Mouse (Mus musculus) NIH3T3 (cell line): Measurements from ENCODE around the gene Fblim1.

ENCODE experiments used
- DNase-seq: peaks from one replicate; pipeline ENCODE4 v3.0.0-alpha.2; 2012; ENCODE audit warnings: low read depth

Fblim1 gene

GRCm38 (mm10) chr4:141539213-141539767, 66.6 kb downstream of the Fblim1 start:
- DNase-seq, result no peak

DNA sequence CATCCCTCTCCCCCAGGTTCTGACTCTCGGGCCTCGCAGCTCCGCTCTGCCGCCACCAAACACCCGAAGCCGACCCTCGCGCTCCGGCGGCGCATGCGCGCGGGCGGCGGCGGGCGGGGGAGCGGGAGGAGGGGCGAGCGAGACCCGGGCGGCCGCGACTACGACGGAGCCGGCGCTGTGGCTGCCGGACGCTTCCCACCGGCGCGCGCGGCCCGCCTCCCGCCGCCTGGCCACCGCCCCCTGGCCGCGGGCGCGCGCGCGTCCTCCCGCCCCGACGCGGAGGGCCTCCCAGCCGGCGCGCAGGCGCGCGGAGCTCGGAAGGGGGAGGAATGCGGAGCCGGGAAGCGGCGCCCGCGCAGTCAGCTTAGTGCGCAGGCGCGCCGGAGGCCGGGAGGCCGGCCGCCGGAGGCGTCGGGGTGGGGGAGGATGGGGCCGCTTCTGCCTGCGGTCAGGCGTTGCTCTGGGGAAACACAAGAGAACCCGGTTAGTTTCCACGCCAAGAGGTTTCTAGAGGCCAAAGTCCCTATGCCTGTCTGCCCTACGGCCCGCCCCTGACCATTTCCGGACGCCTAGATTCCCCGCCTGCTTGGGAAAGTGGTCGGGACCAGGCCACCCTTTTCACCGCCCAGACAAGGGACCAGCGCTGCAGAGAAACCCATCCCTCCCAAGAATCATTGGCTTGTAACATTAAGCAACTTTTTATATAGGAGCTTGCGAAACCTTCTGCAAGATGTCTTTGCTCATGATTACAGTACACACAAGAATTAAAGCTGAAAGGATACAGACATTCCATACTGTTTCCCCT, 67.3 kb downstream of the Fblim1 start, which contains the start of gene Spen:
TSS of gene Spen (minus strand) at position 190 of the 805 bp plus-strand sequence.
- DNase-seq, result peak; percentile 97

- no peak for DNase-seq
Observed at GRCm38 (mm10) chr4:141537706-141538407, 68.0 kb downstream of the Fblim1 start.

DNA sequence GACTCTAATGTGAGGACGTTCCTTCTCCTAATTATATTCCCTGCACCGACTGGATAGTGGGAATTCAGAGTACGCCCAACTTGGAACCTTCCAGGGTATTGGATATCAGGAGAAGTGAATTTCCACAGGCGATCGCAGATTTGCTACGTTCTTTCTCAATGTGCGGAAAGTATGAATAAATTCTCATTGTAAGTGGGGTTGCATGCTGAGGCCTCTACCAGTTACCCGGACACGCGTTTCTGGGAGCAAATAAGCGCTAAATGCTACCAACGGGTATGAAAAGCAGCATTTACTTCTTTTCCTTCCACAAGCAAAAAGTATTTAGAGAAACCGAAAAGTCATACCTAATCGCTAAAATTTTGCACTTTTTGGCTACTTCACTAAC, 68.7 kb downstream of the Fblim1 start:
- DNase-seq, result no peak

DNA sequence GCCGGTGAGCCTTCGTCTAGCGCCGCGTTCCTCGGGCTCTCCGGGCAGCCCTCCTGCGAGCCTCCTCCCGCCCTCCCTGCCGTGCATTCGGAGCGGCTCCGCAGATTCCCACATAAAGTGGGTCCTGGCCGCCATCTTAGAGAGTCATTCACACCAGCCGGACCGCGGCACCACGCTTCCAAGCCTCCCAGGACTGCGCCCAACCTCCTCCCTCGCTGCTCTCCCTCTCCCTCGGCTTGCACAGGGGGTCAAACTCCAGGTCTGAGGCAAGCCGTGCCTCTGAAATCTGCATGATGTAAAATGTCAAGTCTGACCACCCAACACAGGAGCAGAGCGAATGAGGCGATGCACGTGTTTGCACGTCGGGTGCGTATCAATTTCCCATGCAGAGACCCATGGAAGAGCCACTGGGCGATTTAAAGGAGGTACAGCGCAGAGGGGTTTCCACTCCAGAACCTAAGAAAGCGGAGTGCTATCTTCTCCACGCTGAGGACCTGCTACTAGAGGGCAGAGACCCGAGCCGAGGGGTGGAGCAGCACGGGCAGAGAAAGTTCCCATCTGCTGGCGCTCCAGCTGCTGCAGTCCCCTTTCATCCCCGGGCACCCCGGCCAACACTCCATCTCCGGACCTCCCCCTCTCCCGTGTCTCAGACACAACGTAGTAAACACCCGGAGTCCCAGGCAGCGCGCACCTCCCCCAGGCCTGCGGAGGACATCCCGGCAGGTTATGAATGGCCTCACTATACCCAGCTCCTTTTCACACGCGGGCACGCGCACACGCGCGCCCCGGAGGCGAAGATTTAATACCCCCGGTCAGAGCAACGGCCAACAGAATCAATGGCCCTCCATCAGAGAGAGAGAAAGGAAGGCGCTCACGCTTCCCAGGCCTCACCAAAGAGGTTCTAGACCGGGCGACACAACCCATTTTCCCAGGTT, 69.3 kb downstream of the Fblim1 start:
- peak; percentile 65 for DNase-seq

- peak; percentile 86 for DNase-seq
Observed at GRCm38 (mm10) chr4:141534947-141535680, 70.8 kb downstream of the Fblim1 start.

DNA sequence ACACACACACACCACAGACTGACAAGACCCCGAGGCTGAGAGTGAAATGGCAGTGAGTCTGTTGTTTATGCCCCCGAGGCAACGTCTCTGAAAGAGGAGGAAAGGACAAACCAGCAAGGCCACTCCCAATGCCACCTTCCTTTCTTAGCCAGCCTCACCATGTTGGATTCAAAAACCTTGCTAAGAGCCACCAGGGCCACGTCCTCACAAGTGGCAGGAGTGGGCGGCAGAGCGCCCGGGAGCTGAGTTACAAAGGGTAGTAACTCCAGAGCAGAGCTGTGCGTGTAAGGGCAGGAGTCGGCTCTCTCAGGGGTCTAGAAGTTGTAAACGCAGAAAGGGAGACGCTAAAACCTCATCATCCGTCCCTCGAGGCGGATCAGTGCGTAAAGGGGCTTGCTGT, 74.9 kb downstream of the Fblim1 start:
- DNase-seq, result no peak

- DNase-seq, result no peak
Observed at GRCm38 (mm10) chr4:141528938-141529337, 77.0 kb downstream of the Fblim1 start.

DNA sequence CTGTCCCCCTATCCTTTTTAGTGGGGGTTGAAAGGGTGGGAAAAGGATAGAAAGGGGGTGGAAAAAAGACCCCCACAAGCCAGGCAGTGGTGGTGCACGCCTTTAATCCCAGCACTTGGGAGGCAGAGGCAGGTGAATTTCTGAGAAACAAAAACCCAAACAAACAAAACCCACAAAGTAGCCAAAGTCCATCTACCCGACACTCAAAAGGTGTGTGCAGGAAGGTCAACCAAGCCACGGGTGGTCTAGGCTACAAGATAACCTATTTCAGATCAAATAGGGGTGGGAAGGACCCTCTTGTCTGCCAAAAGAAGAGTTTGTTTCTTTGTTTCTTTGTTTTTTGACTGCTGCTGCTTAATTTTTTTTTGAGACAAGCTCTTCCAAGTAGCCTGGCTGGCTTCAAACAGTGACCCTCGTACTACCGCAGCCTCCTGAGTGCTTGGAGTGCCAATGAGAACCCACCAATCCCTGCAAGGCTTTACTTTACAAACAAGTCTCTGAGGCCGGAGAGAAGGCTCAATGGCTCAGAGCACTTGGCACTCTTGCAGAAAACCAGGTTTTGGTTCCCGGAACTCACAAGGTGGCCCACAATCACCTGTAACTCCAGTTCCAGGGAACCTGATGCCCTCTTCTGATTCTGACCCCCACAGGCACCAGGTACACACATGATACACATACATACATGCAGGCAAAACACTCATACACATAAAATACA, 78.8 kb downstream of the Fblim1 start:
- DNase-seq, result no peak
